Mouse (Mus musculus) limb, embryonic 11.5 days (tissue): ENCODE results near the gene Gpr107. TPM values are rescaled to one million over a fixed set of nuclear protein-coding genes. Genes with fewer than 3 reads are reported as not detected.

Experiments
- polyA plus RNA-seq: library from polyadenylated mRNA; unstranded; fragments of >200 nt; fragmentation: Nextera tagmentation; extraction: Ambion mirVana; gene quantifications from 2 replicates; pipeline ENCODE4 v1.2.1, GENCODE M21; 2014

The Gpr107 gene
- polyA plus RNA-seq, 1 experiment from 2014 or later, result 23.8 TPM

Other genes with a start within 250 kb of the Gpr107 start
- 7.9 and 10.3 TPM in 2 replicates for gene Ptges, start 222.5 kb upstream of the Gpr107 start, polyA plus RNA-seq
- gene Tor1b, start 199.4 kb upstream of the Gpr107 start, polyA plus RNA-seq, result 26.3 and 28.1 TPM in 2 replicates
- 77.7 and 83.5 TPM in 2 replicates for gene Tor1a, start 184.4 kb upstream of the Gpr107 start, polyA plus RNA-seq
- 47.7 and 53.3 TPM in 2 replicates for gene BC005624, start 170.1 kb upstream of the Gpr107 start, polyA plus RNA-seq
- 9.4 and 9.6 TPM in 2 replicates for gene Usp20, start 170.0 kb upstream of the Gpr107 start, polyA plus RNA-seq
- gene Fnbp1, start 10.3 kb upstream of the Gpr107 start, polyA plus RNA-seq, result 13.9 and 17.5 TPM in 2 replicates
- gene Ncs1, start 93.5 kb downstream of the Gpr107 start, polyA plus RNA-seq, result 59.6 and 61.9 TPM in 2 replicates
- gene Hmcn2, start 162.1 kb downstream of the Gpr107 start, polyA plus RNA-seq, result not detected in 2 replicates